Mouse (Mus musculus): Measurements from ENCODE around the gene Myf6. TPM values are rescaled to one million over a fixed set of nuclear protein-coding genes. Genes with fewer than 3 reads are reported as not detected.

The Myf6 gene
- total RNA-seq (2021): under 1 TPM in 1 of 2 experiments, not detected in 1; 0.20 TPM

DNA sequence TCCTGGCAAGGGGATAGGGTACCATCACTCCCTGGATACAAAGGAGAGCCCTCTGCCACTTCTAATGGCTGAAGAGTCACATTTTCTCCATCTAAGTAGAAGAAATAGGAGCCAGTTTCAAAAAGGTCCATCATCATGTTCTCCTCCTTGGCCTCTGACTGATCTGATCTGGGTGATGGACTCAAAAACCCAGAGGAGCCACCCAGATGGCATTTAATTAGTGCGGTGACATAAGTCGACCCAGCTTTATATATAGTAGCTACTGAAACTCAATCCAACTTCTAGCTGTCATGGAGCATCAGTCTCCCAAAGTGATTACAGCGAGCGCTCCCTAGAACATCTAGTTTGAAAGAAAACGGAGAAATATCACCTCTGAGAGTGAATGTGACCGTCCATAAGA, at the start of gene Myf6:
Gene Myf6 (minus strand): TSS at position 170 of the 400 bp plus-strand sequence.
- no peak for DNase-seq

GRCm38 (mm10) chr10:107543026-107543425, 48.5 kb upstream of the Myf6 start:
- DNase-seq: no peak

- no peak for DNase-seq
Measured at GRCm38 (mm10) chr10:107528758-107529157, 34.2 kb upstream of the Myf6 start.

- DNase-seq: no peak
Measured at GRCm38 (mm10) chr10:107519216-107519615, 24.7 kb upstream of the Myf6 start.

GRCm38 (mm10) chr10:107516641-107517040, 22.1 kb upstream of the Myf6 start:
- no peak for DNase-seq

- no peak for DNase-seq
Measured at GRCm38 (mm10) chr10:107514735-107515134, 20.2 kb upstream of the Myf6 start.

- no peak for DNase-seq
Measured at GRCm38 (mm10) chr10:107506397-107506796, 11.9 kb upstream of the Myf6 start.

GRCm38 (mm10) chr10:107503430-107503829, 8.9 kb upstream of the Myf6 start:
- no peak for DNase-seq

- DNase-seq: no peak
Measured at GRCm38 (mm10) chr10:107502193-107502592, 7.7 kb upstream of the Myf6 start.

DNA sequence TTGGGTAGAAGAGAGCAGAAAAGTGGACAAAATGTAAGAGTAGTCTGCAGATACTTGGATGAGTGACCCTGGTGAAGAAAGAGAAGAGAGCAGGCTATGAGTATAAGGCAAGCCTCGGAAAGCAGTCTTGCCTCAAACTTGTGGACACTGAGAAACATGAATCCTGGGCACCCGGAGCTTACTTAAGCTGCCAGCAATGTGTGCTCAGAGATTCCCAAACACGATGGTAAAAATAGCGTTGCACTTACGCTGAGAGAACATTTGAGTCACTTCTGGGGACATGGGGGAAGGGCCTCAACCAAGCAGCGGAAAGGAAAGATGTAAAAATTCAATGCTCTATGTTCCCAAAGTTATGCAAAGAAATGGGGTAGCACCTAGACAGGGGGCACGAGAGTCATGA, 5.1 kb upstream of the Myf6 start:
- peak; percentile 25 for DNase-seq

GRCm38 (mm10) chr10:107496402-107496801, 1.9 kb upstream of the Myf6 start:
- no peak for DNase-seq

DNA sequence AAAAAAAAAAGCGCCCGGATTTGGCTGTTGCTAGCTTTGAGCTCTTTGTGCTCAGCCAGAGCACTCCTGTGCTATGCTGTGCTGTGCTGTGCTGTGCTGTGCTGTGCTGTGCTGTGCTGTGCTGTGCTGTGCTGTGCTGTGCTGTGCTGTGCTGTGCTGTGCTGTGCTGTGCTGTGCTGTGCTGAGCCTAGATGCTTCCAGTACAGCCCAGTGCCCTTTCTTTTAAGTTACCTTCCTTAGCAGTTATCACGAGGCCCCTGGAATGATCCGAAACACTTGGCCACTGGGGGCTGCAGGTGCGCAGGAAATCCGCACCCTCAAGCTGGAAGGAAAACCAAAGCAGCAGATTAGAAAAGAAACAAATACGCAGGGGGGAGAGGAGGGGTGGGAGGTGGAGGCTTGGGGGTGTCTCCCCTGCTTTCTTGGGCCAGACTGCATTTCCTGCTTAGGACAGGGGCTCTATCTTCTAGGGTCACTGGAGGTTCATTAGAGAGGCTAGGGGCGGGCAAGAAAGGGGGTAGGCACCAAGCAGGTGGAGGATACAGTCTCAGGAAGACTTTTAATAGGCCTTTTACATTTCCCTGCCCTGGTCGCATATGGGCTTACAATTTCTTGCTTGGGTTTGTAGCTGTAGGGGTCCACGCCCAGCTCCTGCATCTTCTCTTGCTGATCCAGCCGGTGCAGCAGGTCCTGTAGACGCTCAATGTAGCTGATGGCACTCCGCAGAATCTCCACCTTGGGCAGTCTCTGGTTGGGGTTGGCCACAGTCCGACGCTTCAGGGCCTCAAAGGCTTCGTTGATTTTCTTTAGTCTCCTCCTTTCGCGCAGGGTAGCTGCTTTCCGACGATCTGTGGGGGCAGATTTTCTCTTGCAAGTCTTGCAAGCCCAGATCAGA, 710 bp downstream of the Myf6 start:
- DNase-seq: no peak

DNA sequence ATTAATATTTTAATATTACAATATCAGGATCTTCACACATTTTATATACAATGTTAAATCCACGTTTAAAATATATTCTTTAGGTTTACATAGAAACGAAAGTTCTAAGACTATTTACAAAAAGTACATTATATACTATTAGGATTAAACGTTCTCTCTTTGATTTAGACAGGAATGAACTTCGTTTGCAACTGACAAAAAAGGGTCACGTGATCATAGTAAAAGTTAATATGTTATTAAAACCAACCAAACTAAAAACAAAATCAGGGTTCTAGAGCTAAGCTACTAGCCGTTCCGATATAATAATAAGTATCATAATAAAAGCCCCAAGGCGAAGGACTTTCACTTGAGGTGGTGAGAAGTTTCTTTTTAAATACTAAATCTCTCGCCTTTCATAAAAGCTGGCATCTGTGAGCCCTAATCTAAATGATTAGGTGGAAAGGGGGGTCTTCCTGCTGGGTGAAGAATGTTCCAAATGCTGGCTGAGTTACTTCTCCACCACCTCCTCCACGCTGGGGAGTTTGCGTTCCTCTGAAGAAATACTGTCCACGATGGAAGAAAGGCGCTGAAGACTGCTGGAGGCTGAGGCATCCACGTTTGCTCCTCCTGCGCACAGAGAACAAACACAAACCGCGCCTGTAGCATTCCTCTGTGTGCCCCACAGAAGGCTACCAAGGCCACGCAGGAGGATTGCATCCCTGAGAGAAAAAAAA, 1.5 kb downstream of the Myf6 start:
- DNase-seq: no peak

DNA sequence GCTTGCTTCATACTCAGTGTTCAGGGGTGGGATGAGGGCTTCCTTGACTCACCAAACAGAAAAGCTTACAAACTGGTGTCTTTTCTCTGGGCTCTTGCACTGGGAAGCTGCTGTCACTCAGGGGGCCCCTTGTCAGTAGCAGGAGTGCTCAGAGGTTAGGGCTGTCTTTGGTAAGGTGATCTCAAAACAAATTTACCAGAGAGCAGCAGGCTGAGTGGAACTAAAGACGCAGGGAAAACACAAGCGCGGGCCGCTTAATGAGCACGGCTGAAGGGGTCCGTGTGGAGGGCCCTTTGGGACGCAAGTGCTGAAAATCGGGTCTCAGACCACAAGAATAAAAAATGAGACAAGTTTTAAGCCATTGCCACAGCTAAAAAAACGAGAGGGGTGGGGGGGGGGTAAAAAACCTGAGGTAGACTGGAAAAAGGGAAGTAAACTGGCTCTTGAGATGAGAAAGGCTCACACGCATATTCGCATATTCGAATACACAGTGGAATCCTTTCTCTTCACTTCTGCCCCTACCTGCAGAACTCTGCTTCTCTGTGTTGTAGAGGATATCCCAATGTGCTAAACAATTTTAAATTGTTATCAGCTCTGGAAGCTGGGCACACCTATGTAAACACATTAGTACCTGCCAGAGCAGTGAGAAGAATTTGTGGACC, 5.8 kb downstream of the Myf6 start:
- no peak for DNase-seq

DNA sequence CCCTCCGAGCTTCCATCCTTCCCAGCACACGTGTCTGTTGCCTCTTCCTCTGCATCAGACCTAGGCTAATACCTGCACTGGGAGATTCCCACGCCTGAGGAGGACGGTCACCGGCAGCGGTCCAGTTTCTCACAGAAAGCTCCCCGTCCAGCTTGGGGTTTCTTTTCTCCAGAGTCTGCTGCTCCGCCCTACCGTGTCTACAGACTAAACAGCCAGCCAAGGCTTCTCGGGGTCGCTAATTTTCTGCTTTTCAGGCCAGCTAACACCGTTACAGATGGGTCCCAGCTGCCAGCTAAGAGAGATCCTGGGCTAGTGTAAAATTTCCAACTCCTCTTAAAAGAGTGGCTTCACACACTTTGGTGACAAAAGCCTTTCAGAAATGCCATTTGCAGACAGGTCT, 7.8 kb downstream of the Myf6 start:
- no peak for DNase-seq

GRCm38 (mm10) chr10:107485870-107486269, 8.7 kb downstream of the Myf6 start, which contains the start of gene Myf5:
Gene Myf5 (minus strand): TSS chr10:107486134.
- no peak for DNase-seq

GRCm38 (mm10) chr10:107484050-107484449, 10.5 kb downstream of the Myf6 start:
- no peak for DNase-seq

- DNase-seq: no peak
Measured at GRCm38 (mm10) chr10:107473497-107473896, 21.0 kb downstream of the Myf6 start.

DNA sequence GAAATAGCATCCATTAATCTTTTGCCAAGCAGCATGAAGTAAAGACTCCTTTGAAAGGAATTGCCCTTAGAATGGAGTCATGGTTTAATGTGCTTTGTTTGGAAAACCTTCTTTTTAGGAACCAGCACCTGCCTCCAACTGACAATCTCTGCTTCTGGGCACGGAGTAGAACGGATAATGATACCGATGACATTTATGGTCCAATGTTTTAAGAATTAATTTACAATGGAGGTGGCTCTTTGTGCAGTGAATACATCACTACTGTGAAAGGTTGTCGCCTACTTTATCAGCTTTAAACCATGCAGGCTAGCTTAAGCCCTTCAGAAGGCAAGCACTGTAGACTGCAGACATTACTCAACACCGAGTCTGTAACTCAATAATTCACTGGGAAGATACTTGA, 22.8 kb downstream of the Myf6 start:
- DNase-seq: no peak

DNA sequence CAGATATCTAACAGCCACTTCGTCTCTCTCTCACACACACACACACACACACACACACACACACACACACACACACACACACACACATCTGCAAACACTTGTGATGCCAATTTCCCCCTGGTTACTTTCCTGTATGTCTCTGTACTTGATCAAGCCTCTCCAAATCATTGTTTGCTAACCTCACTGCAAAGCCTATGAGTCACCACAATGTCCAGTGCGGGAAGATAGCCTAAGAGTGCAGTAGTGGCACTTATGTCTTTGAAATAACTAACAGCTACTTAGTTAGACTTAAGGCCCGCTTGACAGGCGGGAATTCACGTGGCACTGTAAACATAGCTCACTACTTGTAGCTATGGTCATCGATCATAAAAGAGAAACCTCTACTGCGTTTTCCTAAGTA, 26.7 kb downstream of the Myf6 start:
- DNase-seq: no peak

DNA sequence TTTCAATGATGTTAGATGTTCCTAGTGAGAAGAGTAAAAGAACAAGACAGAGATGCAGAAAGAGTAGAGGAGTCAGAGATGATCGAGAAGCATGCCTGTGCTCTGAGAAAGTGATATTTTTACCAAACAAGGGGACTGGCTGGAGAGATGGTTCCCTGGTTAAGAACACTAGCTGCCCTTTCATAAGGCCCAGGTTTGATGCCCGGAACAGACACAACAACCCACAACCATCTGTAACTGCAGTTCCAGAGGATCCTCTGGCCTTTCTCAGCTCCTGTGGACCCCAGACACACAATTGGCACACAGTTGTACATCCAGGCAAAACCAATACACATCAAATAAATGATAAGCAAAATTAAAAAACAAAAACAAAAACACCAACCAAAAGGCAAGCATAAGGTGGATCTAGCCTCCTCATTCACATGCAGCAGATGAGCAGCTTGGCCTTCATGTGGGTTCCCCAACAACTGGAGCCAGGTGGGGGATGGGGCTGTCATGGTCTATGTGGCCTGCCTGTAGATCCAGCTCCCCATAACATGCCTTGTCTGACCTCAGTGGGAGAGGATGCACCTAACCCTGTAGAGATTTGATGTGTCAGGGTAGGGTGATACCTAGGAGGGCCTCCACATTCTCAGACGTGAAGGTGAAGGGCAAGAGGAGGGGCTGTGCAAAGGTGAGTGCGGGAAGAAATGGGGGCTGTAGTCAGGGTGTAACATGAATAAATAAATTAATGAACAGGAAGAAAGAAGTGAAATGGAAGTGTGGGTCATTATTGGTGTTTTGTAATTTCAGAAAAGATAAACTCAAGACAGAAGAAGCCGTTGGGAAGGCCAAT, 44.8 kb downstream of the Myf6 start:
- no peak for DNase-seq

Data from heart, postnatal 4 days (tissue).